Mouse (Mus musculus) layer of hippocampus, postnatal 10 days (tissue): ENCODE data around the gene 2900011O08Rik. TPM values are rescaled to one million over a fixed set of nuclear protein-coding genes. Genes with fewer than 3 reads are reported as not detected.
"Not testable (repeated sequence)": the region's sequence is repeated elsewhere in the genome, so short reads cannot be mapped to it uniquely, and the experiment has no call there.

Source experiments
- DNase-seq, 2 experiments: peaks; one replicate each; pipeline ENCODE4 v3.0.0; 2021; ENCODE audit warnings: low spot score in 2 of 2
- long read RNA-seq: library from polyadenylated mRNA; stranded (forward); transcript quantifications from one replicate; pipeline ENCODE4 v2.0.0, GENCODE M21; 2023
- total RNA-seq, 2 experiments: library from RNA; stranded (reverse); gene quantifications; 2 replicates each; pipeline ENCODE4 v1.2.3; 2021

2900011O08Rik gene
- total RNA-seq = 100 to 1,000 TPM; 271 to 281 TPM
- long read RNA-seq, transcript 2900011O08Rik-201 (6 exons, 2,394 nt) = major isoform, 220 of 322 reads
- long read RNA-seq, partial matches to known transcripts = 94 of 322 reads
- long read RNA-seq, other reads (novel, unspliced or antisense) = 7 of 322 reads

DNA sequence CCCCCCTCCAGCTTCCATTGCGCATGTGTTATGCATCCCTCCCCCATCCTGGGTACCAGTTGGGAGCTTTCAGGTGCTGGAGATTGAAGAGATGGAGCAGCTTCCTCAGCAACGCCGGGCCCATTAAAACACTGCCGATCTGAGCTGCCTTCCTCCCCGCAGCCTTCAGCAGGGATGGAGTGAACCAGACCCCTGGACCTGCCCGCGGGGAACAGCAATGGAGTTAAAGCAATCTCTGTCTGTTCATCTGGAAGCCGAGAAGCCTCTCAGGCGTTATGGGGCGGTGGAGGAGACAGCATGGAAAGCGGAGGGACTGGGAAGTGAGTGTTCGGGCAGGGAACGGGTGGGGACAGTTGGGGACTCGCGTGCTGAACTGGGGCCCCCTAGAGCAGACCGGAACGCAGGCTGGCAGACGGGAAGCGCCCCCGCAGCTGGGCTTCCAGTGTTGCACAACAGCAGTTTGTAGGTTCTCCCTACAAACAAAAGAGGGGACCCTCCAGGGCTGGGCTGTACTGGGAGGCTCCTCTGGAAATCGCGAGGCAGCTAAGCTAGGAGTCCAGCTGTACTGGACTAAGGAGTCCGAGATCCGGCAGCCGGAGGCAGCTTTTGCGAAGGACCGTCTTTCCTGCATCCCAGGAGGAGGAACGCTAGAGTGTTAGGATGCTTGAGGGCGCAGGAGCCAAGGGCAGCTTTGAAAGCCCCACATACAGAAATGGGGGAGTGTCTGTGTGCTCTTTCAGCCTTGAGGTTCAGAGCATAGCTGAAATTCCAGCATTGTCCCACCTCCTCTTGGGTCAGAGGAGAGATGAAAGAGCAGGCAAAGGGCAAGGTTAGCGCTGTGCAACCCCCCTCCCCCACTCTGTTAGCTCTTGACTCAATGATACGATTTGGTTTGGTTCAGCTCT lies at the start of gene 2900011O08Rik, which contains the start of gene Ifitm7:
Gene 2900011O08Rik (plus strand): TSS at position 31 of the 905 bp plus-strand sequence.
Gene Ifitm7 (minus strand): TSS at position 315 of the 905 bp plus-strand sequence.
- DNase-seq = peak; percentile 53 to 70

DNA sequence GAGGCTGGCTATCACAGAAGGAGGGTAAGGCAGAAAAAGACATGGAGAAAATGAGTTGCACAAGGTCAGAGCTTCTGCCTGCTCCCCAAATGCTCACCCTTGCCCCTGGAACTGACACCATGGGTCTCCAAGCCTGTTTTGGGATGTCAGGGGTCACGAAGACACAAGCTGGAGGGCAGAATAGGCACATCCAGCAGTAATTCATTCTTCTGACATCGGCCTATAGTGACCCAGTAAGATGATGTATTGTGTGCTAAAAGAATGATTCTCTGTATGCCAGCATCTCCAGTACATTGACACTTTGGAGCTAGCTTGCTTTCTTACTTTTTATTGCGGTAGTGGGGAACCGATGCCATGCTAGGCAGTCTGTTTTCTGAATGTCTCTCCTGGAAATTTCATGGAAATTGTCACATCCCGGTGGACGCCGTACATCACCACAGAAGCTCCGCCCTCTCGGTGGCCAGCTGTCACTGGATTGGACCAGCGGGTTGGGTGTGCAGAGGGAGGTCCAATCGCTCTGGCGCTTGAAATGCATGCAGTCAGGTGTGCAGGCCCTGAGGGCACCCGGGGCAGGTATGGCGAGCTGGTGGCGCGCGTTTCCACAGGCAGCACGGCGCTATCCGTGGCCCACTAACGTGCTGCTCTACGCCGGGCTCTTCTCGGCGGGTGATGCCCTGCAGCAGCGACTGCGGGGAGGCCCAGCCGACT lies 46.1 kb upstream of the 2900011O08Rik start:
- peak; percentile 74 to 81 for DNase-seq

- DNase-seq = no peak
Measured at GRCm38 (mm10) chr16:13940847-13941395, 45.5 kb upstream of the 2900011O08Rik start.

- no peak for DNase-seq
Measured at GRCm38 (mm10) chr16:13944178-13944577, 42.2 kb upstream of the 2900011O08Rik start.

GRCm38 (mm10) chr16:13944752-13945151 lies 41.7 kb upstream of the 2900011O08Rik start:
- no peak for DNase-seq

DNA sequence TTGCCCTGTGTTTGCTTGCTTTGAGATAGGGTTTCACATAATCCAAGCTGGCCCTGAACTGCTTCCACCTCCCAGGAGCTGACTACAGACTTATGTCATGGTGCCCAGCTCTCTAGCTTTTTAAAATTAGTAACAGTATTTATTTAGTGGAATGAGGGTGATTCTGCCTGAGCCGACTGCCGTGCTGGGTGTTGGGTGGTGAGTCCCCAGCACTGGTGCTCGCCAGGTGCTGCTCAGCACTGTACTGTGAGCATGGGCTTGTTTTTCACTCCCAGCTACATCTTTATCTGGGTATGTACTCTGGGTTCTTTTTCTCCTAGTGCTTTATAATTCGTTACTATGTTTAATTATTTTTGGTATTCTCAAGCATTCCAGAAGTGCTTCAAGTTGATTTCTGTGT lies 41.3 kb upstream of the 2900011O08Rik start:
- DNase-seq = no peak

- no peak for DNase-seq
Measured at GRCm38 (mm10) chr16:13946306-13946705, 40.1 kb upstream of the 2900011O08Rik start.

DNA sequence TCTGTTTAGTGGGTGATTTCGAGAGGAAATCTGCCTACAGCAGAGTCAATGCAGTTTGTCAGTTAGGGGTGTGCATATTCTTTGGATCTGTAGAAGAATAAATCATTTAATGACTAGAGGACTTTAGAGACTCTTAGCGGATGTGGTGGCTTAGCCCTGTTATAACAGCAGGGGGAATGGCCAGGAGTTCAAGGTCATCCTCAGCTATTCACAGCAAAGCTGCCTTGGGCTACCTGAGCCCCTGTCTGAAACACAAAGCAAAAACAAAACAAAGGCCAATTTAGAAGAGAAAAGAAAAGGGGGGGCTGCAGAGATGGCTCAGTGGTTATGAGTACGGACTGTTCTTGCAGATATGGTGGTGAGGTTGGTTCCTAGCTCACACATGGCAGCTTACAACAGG lies 35.2 kb upstream of the 2900011O08Rik start:
- DNase-seq = no peak

GRCm38 (mm10) chr16:13962053-13962452 lies 24.4 kb upstream of the 2900011O08Rik start:
- no peak for DNase-seq

GRCm38 (mm10) chr16:13969096-13969495 lies 17.3 kb upstream of the 2900011O08Rik start:
- DNase-seq = no peak

DNA sequence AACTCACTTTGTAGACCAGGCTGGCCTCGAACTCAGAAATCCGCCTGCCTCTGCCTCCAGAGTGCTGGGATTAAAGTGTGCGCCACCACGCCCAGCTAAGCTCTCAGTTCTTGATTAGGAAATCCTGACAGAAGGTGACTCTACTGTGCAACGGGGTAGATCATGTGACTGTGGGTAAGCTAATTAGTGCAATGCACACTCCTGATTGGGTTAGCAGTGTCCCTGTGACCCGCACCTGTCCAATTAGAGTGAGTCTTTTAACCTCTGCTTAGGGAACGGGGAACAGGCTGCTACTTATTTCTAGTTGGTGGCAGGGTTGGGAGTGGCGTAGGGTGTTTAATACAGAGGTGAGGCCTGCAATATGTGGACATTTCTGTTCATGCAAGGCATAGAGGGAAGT lies 14.4 kb upstream of the 2900011O08Rik start:
- DNase-seq = no peak

GRCm38 (mm10) chr16:13976358-13976896 lies 10.0 kb upstream of the 2900011O08Rik start:
- not testable (repeated sequence) for DNase-seq

DNA sequence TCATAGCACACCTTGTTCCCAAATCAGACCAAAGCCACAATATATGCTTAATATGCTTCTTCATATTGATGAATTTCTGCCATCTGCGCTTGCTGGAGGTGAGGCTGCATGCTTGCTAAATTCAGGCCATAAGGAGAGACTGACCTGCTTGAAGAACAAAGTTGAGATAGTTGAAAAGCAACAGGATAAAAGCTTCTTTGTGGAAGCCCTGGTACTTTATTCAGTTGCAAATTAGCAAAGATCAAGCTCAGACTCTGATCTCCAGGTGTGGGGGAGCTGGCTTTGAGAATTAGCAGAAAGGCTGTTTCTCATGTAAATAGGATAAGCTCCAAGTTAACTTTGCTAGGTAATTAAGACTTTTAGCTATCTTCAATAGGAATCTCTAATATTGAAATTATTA lies 9.4 kb upstream of the 2900011O08Rik start:
- DNase-seq = not testable (repeated sequence)

- DNase-seq = not testable (repeated sequence)
Measured at GRCm38 (mm10) chr16:13981726-13982125, 4.7 kb upstream of the 2900011O08Rik start.

DNA sequence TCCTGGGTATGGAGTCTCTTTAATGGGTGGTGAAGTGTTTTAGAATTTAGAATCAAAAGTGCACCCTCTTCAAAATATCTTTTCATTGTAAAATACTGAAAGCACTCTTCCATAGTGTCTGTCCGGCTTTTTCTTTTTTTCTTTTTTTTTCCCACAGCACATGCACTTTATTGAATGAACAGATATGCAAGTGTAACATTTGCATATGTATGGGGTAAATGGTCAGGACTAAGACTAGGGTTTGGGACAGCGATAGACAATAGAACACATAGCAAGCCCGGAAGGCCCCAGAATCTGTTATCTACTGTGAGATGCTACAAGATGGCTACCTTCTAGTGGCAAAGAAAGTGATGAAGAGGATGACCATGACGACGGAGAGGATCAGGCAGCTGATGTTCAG lies 3.2 kb upstream of the 2900011O08Rik start:
- DNase-seq = no peak

DNA sequence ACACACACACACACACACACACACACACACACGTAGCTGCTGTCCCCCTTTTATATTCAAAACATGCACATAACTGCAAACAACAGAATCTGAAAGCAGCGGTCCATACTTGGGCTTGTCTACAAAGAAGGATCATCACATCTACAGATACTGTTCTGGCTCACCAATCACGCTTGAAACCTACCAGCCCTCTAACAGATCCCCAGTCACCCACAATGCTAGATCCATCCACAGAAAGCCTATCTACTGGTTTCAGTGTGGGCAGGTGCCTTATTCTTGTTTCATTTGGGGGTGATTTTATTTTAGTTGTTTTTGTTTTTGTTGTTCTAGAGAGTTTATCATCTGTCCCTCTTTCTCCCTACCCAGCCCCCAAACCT lies 219 bp upstream of the 2900011O08Rik start:
- no peak for DNase-seq

DNA sequence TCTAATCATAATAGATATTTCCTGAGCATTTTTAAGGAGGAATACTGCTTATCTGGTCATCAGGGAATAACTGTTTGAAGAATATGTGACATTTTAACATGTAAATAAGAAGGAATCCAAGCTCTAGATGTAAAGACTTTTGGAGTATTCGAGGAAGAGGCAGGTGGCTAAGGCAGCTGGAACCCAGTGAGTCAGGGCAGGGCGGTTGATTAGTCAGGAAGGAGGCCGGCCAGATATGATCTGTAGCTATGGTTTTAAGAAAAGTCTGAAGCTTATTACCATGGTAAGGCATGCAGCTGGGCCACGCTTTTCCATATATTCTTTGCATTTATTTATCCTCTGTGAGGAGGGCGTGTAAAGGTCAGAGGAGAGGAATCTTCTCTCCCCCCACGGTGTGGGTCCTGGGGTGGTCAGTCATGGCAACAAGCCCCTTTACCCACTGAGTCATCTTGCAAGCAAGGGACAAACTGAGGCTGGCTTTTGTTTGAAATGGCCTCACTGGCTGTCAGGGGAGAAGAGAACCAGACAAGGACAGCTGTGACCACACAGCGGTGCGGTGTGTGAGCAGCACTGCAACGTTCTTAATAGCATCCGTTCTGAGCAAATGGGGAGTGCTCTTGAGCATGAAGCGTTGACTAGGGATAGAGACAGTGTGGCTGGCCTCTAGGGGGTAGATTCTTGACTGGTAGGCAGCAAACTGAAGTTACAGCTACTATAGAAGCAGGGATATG lies 6.3 kb downstream of the 2900011O08Rik start:
- DNase-seq = no peak

- no peak for DNase-seq
Measured at GRCm38 (mm10) chr16:13994076-13994475, 7.7 kb downstream of the 2900011O08Rik start.

- DNase-seq = no peak
Measured at GRCm38 (mm10) chr16:13994502-13994901, 8.1 kb downstream of the 2900011O08Rik start.

GRCm38 (mm10) chr16:14003386-14004130 lies 17.2 kb downstream of the 2900011O08Rik start:
- no peak for DNase-seq
